Mouse (Mus musculus): ENCODE data around the gene Pcp4l1.
"Not testable (repeated sequence)": the region's sequence is repeated elsewhere in the genome, so short reads cannot be mapped to it uniquely, and the experiment has no call there.

Gene Pcp4l1

GRCm38 (mm10) chr1:171149974-171150760 lies 45.9 kb downstream of the Pcp4l1 start, which contains the start of the genes Sdhc and Mpz:
Gene Sdhc (minus strand): TSS chr1:171150603.
Gene Mpz (plus strand): TSS chr1:171150711.
- in situ Hi-C loops (cut with MboI; ENCODE audit: low sequenced_read_pairs) = no loop called here

GRCm38 (mm10) chr1:171142981-171143380 lies 53.1 kb downstream of the Pcp4l1 start:
- in situ Hi-C loops (cut with MboI; ENCODE audit: low sequenced_read_pairs) = not testable (repeated sequence)

- in situ Hi-C loops (cut with MboI; ENCODE audit: low sequenced_read_pairs) = not testable (repeated sequence)
These were observed 58.4 kb downstream of the Pcp4l1 start for GRCm38 (mm10) chr1:171137486-171138155.

- in situ Hi-C loops (cut with MboI; ENCODE audit: low sequenced_read_pairs) = no loop called here
These were observed 60.5 kb downstream of the Pcp4l1 start for GRCm38 (mm10) chr1:171135600-171135999.

GRCm38 (mm10) chr1:171130971-171131370 lies 65.1 kb downstream of the Pcp4l1 start:
- in situ Hi-C loops (cut with MboI; ENCODE audit: low sequenced_read_pairs) = loop anchor here (5.0 kb wide), 1 partner anchor 91 kb away; the partner anchor contains the start of gene Tomm40l

GRCm38 (mm10) chr1:171129251-171129650 lies 66.8 kb downstream of the Pcp4l1 start:
- in situ Hi-C loops (cut with MboI; ENCODE audit: low sequenced_read_pairs) = no loop called here

GRCm38 (mm10) chr1:171124398-171124797 lies 71.7 kb downstream of the Pcp4l1 start:
- in situ Hi-C loops (cut with MboI; ENCODE audit: low sequenced_read_pairs) = no loop called here
